Mouse (Mus musculus) embryonic fibroblast, embryonic 13.5 days (primary cell): ENCODE results near the gene Six2. TPM values are rescaled to one million over a fixed set of nuclear protein-coding genes. Genes with fewer than 3 reads are reported as not detected.
A peak's percentile ranks its signal among the peaks of the same experiment; 100 is the strongest.

Experiments
- H3K27ac ChIP-seq: 2 replicates; pipeline ENCODE4 v1.5.1; 2012; ENCODE audit warnings: low read length, control low read depth, inconsistent platforms; ENCODE audit not compliant: insufficient read depth
- H3K4me1 ChIP-seq: 2 replicates; pipeline ENCODE4 v1.6.1; 2011; ENCODE audit warnings: low read length; ENCODE audit not compliant: control insufficient read depth, insufficient read depth
- H3K4me3 ChIP-seq: 2 replicates; pipeline ENCODE4 v1.5.1; 2011; ENCODE audit warnings: mild to moderate bottlenecking, control low read depth, low read length; ENCODE audit not compliant: insufficient read depth
- CTCF ChIP-seq: IDR thresholded peaks from 2 replicates; pipeline ENCODE4 v1.5.1; 2011; ENCODE audit warnings: mild to moderate bottlenecking, control low read depth, low read length, moderate library complexity, borderline replicate concordance; ENCODE audit not compliant: insufficient read depth
- POLR2A ChIP-seq: IDR thresholded peaks from 2 replicates; pipeline ENCODE4 v1.6.1; 2011; ENCODE audit warnings: low read depth, mild to moderate bottlenecking, control low read depth, low read length, moderate library complexity
- polyA plus RNA-seq: library from polyadenylated mRNA; stranded (reverse); fragments of >200 nt; gene quantifications from 2 replicates; pipeline ENCODE4 v1.2.4, GENCODE M21; 2011; ENCODE audit warnings: low read depth; ENCODE audit not compliant: missing spikeins, insufficient read length

The Six2 gene
- 5.0 and 8.9 TPM in 2 replicates for polyA plus RNA-seq

DNA sequence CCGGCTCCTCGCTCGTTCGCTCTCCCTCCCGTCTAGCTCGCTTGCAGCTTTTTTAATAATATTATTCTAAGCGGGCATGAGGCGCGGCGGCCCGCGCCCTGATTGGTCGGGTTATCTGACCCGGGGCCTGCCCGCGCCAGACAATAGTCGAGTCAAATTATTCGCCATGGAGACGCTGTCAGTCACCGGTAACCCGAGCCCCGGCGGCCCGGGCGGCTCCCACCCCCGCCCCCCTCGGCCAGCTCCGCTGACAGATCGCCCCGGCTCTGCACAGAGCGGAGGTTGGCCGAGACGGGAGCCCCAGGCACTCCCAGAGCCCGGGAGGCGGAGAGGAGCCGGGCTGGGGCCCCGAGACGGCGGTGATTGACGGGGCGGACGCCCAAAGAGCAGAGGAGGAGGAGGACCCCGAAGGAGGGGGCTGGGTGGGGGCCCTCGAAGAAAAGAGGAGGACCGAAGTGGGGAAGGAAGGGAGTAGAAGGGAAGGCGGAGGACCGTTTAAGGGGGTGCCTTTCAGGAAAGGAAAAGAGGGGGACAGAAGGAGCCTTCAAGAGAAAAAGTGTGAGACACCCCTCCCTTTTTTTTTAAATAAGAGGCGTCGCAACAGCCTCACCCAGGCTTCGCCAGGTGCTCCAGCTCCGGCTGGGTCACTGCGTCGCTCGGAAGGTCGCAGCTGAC is at the start of gene Six2:
Gene Six2 (minus strand): TSS at position 39 of the 675 bp plus-strand sequence.
- Histone ChIP-seq H3K4me1 (no peaks in the 10 kb centered on the region; the same call in 1 of the 2 replicates), H3K4me3 (peak within 1 kb of the TSS; percentile 50), H3K27ac (peak within 1 kb of the TSS; percentile 67)
- TF ChIP-seq POLR2A (peak; percentile 31; the same call in 1 of the 2 replicates), CTCF (no peak)

DNA sequence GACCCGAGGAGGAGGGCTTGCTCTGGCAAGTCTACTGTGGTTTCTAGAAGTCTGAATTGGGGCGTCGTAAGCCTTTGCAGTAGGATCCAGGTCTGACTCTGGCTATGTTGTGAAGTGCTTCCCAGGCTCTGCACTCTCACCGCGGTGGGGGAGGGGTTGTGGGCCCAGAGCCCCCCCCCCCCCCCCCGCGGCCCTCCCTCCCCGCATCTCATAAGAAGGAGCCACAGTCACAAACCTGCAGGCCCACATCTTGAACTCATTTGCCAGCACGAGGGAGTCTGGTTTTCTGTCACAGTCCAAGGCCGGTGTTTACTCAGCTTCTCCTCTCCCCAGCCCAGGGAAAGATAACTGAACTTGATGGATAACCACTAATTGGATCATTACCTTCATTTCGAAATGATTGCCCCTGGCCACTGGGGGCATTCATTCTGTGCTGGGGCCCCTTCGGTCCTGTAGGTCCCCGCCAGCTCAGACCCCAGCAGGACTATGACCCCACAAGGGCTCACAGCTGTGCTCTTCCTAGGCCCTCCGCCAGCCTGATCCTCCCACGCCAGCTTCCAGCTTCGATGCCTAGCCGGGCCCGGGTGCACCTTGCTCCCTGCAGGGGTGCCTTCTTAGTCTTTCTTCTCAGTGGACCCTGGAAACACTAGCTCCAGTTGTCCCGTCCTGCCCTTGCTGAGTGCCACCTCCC is 49.2 kb upstream of the Six2 start:
- H3K4me3 ChIP-seq: no peak overlapping the region
- TF ChIP-seq POLR2A (no peak), CTCF (no peak)
- no peak overlapping the region for H3K27ac ChIP-seq
- H3K4me1 ChIP-seq: no peaks in the 10 kb centered on the region

DNA sequence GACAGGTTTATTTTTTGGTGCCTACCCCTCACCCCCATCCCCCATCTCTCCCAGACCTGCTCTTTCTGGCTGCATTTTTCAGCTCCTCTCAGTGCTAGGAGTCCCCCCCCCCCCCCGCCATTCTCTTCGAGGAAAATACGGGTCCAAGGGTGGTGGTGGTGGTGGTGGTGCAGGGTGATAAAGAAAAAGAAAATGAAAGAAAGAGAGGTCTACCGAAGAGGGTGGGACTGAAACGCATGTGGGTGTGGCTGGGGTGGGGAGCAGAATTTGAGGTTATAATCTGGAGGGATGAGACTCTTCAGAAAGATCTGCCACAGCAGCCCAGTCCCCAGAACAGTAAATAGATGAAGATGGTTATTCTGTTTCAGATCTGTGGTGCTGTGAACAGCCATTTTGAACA is 43.3 kb upstream of the Six2 start:
- H3K27ac ChIP-seq: no peak overlapping the region
- H3K4me1 ChIP-seq: no peaks in the 10 kb centered on the region
- TF ChIP-seq CTCF: no peak
- TF ChIP-seq POLR2A: no peak
- no peak overlapping the region for H3K4me3 ChIP-seq

DNA sequence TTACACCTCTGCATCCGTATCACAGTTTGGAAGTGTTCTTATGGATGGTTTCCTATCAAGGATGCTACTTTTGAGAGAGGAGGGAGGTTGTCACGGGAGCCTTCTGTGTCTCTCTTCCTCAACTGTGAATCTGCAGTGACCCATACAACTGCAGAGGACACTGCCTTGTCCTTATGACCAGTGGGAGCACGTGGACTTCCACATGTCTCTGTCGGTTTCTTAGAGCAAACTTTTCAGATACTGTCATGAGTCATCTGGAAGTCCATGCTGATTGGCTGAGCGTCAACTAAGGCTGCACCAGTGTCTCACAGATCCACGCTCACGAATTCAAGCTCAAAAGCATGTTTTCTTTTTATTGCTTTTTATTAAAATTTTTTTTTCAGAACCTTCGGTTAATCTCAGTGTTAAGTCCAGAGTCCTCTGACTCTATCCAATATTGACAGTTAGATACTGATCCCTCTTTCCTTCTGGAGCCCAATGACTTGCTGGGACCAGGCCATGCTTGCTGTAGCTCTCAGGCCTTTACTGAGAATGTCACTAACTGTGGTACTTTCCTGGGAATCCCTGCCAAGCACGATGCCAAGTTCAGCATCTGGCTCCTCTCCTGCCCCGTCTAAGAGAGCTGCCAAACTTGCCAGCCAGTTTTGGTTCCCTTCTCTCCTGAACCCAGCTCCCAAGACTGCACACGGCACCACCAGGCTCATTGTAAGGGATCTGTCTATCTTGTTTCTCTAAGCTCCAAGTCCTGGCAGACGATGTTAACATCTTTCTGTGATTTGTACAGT is 42.3 kb upstream of the Six2 start:
- Histone ChIP-seq H3K27ac (no peak overlapping the region), H3K4me3 (no peak overlapping the region), H3K4me1 (no peaks in the 10 kb centered on the region)
- TF ChIP-seq CTCF: no peak
- no peak for TF ChIP-seq POLR2A

DNA sequence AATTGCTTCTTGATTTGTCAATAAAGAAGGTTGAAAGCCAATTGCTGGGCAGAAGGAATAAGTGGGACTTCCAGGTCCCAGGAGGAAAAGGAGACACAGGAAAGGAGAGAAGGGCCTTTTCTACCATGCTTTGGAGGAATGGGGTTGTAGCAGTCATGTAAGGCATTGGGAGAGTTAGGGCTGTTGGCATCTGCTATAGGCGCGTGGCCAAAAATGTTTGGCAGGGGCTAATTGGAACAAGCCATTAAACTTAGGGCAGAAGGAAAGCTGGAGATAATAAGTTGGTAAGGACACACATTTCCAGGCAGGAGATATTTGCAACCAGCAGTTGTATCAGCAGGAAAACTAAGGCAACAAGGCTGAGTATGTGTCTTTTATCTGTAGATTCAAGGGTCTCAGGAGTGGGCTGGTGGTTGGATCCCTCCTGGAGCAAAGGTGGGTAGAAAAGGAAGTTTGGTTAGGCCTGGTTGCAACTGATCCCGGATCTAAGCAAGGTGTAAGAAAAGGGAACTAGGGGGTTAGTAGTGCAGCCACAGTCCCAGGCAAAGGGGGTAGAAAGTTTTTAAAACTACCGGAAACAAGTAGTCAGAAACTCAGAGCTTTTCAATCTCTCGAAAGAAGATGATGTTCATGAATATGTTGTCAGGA is 40.1 kb upstream of the Six2 start:
- TF ChIP-seq CTCF: no peak
- no peak overlapping the region for H3K27ac ChIP-seq
- H3K4me1 ChIP-seq: no peaks in the 10 kb centered on the region
- no peak overlapping the region for H3K4me3 ChIP-seq

DNA sequence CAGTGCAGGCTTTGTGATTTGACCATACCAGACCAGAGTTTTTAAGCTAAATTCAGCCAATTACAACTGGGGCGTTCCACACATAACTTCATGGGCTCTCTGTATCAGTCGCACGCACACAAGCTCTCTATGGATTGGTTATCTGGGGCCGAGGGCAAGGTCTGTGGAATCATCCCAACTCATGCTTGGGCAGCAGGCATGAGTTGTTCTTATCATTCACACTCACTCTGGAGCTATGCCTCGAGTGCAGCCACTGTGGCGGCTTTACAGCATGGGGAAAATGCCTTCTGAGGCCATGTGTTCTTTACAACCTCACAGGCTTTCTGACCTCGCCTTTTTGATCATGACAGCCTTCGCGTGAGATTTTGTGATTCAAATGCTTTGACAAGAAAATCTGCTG is 37.9 kb upstream of the Six2 start:
- no peaks in the 10 kb centered on the region for H3K4me1 ChIP-seq
- no peak overlapping the region for H3K27ac ChIP-seq
- TF ChIP-seq CTCF: no peak
- no peak for TF ChIP-seq POLR2A
- no peak overlapping the region for H3K4me3 ChIP-seq

DNA sequence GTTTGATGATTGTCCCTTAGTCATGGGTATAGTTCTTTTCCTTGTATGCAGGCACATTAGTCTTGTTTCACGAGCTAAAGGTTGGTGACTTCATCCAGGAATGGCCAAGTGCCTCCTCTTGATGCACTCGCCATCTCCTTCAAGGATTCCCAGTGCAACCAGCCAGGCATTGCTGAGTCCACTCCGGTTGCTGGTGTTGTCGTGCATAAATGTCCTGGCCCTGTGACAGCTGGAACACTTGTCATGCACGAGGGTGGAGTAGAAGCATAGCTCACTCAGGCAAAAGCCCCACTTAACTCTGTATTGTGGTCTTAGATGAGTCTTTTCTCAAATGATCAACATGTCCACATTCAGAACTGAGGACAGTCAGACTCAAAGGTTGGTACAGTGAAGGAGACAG is 35.1 kb upstream of the Six2 start:
- Histone ChIP-seq H3K27ac (no peak overlapping the region), H3K4me3 (no peak overlapping the region), H3K4me1 (no peaks in the 10 kb centered on the region)
- TF ChIP-seq CTCF (no peak), POLR2A (no peak)

DNA sequence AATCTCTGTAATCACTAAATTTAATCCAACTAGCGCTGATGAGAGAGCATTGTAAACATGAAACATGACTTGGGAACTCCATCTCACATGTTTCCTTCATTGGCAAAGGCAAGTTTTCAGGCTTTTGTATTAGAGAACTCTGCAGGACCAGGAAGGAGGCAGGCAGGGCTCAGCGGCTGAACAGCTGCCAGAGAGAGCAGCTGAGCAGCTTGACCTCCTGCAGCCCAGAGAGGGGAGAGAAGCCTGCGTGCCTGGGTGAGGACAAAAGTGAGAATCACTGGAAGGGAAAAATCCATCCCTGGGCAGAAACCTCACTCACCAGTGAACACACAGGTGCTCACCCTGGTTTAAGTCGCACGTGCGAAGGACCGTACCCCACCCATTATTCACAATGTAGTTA is 29.2 kb upstream of the Six2 start:
- TF ChIP-seq CTCF (no peak), POLR2A (no peak)
- no peak overlapping the region for H3K27ac ChIP-seq
- no peaks in the 10 kb centered on the region for H3K4me1 ChIP-seq
- H3K4me3 ChIP-seq: no peak overlapping the region

DNA sequence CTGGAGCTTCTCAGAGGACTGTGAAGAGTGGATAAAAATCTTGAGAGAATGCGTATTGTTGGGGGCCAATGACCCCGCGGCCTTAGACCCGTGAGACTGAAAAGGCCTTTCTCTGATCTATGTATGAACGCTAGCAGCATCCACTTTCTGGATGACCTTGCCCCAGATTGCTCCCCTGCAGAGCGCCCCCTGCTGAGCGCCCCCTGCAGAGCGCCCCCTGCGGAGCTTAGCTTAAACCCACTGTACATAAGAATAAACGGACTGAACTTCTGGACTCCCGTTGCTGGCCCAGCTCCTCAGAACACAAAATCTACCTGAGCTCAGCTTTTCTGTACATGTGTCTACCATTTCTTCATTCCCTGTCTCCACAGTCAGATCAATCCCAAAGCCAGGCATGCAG is 27.7 kb upstream of the Six2 start:
- Histone ChIP-seq H3K4me3 (no peak overlapping the region), H3K27ac (no peak overlapping the region), H3K4me1 (no peaks in the 10 kb centered on the region)
- TF ChIP-seq POLR2A: no peak
- TF ChIP-seq CTCF: no peak
